Mouse (Mus musculus) hindbrain, postnatal 0 days (tissue): ENCODE results near the gene Tenm4. TPM values are rescaled to one million over a fixed set of nuclear protein-coding genes. Genes with fewer than 3 reads are reported as not detected.

ENCODE experiments used
- ATAC-seq: fragments of 200-750 bp; cut with Nextera tagmentation; 2 replicates; pipeline ENCODE4 v1.8.0; 2017; ENCODE audit warnings: mild to moderate bottlenecking, moderate TSS enrichment, moderate library complexity
- DNase-seq: peaks from one replicate; pipeline ENCODE4 v3.0.0-alpha.2; 2015; ENCODE audit warnings: low spot score
- H3K27ac ChIP-seq: fragments of 300-500 bp; sonication (generic); 2 replicates; pipeline ENCODE4 v1.5.1; 2014; ENCODE audit warnings: mild to moderate bottlenecking
- H3K27me3 ChIP-seq: fragments of 300-500 bp; sonication (generic); 2 replicates; pipeline ENCODE4 v1.6.1; 2014; ENCODE audit warnings: low read length, mixed read lengths; ENCODE audit not compliant: insufficient read depth
- H3K36me3 ChIP-seq: fragments of 300-500 bp; sonication (generic); 2 replicates; pipeline ENCODE4 v1.6.1; 2014; ENCODE audit warnings: low read length, mixed read lengths; ENCODE audit not compliant: insufficient read depth
- H3K4me1 ChIP-seq: fragments of 300-500 bp; sonication (generic); 2 replicates; pipeline ENCODE4 v1.6.1; 2014; ENCODE audit warnings: antibody characterized with exemption, low read length, mixed read lengths; ENCODE audit not compliant: insufficient read depth
- H3K4me2 ChIP-seq: fragments of 300-500 bp; sonication (generic); 2 replicates; pipeline ENCODE4 v1.6.1; 2014; ENCODE audit warnings: low read depth, mild to moderate bottlenecking, low read length, moderate library complexity, mixed read lengths
- H3K4me3 ChIP-seq: fragments of 300-500 bp; sonication (generic); 2 replicates; pipeline ENCODE4 v1.5.1; 2014; ENCODE audit warnings: low read length
- H3K9ac ChIP-seq: fragments of 300-500 bp; sonication (generic); replicated peaks from 2 replicates; pipeline ENCODE4 v1.6.1; 2014; ENCODE audit warnings: mild to moderate bottlenecking, low read length, moderate library complexity, mixed read lengths
- H3K9me3 ChIP-seq: fragments of 300-500 bp; sonication (generic); 2 replicates; pipeline ENCODE4 v1.6.1; 2016; ENCODE audit warnings: low read length, mixed read lengths
- CTCF ChIP-seq: IDR thresholded peaks from 2 replicates; pipeline ENCODE4 v1.5.1; 2016; ENCODE audit warnings: antibody characterized with exemption, control low read depth, low read depth
- WGBS: fragments of 180-500 bp; shearing (Covaris S2); extraction: QIAGEN DNeasy Blood & Tissue Kit; methylation state at CpG from one replicate; pipeline ENCODE4 v1.1.7; 2014; 5-methylcytosine and 5-hydroxymethylcytosine counted together
- polyA plus RNA-seq: library from polyadenylated mRNA; unstranded; fragments of >200 nt; fragmentation: Nextera tagmentation; extraction: Ambion mirVana; gene quantifications from 2 replicates; pipeline ENCODE4 v1.2.1, GENCODE M21; 2015
- total RNA-seq: library from RNA; depleted of rRNA; stranded (reverse); fragments of >200 nt; gene quantifications from 2 replicates; pipeline ENCODE4 v1.2.3, GENCODE M21; 2014

Gene Tenm4
- total and polyA plus RNA-seq, 2 experiments from 2014 or later = 24.1 to 49.7 TPM

DNA sequence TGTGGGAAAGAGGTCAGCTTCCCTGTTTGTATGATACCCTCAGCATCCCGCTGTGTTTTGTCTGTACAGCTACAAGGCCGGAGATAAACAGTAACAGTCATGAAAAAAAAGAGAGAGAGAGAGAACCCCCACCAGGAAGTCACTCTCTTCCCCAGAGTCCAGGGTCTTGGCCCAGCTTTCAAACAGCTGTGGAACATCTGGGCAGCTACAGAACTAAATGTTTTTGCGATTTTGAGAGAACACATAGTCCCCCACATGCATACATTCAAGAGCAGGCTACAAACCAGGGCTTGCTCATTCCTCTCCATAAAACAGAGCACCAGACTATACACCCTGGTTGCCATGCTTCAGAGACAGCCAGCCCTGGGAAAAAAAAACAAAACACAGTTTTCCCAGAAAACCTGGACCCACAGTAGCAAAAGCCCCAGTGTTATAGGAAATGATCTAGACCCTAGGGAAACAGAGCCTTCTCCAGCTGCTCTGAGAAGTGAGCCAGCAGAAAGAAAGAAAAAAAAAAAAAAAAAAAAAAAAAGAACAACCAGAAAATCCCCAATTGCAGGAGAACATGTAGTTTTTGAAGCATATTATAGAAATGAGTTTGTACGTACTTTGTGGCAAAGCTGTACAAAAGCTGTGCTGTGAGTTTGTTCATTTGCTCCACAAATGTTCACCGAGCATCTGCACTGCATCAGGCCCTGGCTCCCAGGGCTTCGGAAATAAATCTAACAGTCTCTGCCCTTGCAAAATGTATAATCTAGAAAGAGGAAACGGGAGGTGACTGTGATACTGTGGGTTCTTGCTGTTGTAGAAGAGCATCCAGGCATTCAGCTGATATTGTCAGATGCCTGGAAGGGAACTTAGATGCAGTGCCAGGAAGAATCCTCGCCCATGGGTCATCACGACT, 642.7 kb downstream of the Tenm4 start:
- no peak for DNase-seq
- H3K9me3 ChIP-seq = no peaks in the 10 kb centered on the region
- H3K9ac ChIP-seq = no peak overlapping the region
- ATAC-seq = 0 out of 2 replicates have a peak, but pooled peaks have one; percentile 15
- no peak overlapping the region for H3K27ac ChIP-seq
- no peaks in the 10 kb centered on the region for H3K27me3 ChIP-seq
- 74% methylated on average over 9 of the region's 9 CpGs for WGBS
- H3K4me1 ChIP-seq = peaks cover 3% of the 10 kb centered on the region; the same call in 1 of the 2 replicates
- TF ChIP-seq CTCF = no peak
- H3K4me3 ChIP-seq = no peak overlapping the region
- H3K4me2 ChIP-seq = no peak overlapping the region
- no peaks in the 10 kb centered on the region for H3K36me3 ChIP-seq

DNA sequence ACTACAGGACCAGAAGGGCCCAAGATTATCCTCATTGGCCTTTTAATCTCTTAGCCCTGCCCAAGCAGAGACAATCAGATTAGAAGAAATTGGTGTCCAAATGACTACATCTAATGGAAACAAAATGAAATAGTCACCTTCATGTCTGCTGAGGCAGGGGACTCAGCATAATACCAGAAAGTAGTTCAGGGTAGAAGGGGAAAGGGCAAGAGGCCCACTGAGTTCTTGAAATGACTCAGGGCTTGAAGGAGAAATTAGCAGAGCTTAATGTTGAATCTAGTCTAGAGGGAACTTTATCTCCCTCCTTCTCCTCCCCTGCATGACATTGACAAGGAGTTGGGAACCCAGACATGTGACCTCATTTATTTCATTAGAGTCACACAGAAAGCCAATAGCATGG, 643.5 kb downstream of the Tenm4 start:
- Histone ChIP-seq H3K4me3 (no peak overlapping the region), H3K4me1 (peaks cover 3% of the 10 kb centered on the region; the same call in 1 of the 2 replicates), H3K27ac (no peak overlapping the region), H3K9ac (no peak overlapping the region), H3K36me3 (no peaks in the 10 kb centered on the region), H3K9me3 (no peaks in the 10 kb centered on the region), H3K27me3 (no peaks in the 10 kb centered on the region), H3K4me2 (no peak overlapping the region)
- TF ChIP-seq CTCF = no peak
- DNase-seq (no peak), ATAC-seq (no peak)

DNA sequence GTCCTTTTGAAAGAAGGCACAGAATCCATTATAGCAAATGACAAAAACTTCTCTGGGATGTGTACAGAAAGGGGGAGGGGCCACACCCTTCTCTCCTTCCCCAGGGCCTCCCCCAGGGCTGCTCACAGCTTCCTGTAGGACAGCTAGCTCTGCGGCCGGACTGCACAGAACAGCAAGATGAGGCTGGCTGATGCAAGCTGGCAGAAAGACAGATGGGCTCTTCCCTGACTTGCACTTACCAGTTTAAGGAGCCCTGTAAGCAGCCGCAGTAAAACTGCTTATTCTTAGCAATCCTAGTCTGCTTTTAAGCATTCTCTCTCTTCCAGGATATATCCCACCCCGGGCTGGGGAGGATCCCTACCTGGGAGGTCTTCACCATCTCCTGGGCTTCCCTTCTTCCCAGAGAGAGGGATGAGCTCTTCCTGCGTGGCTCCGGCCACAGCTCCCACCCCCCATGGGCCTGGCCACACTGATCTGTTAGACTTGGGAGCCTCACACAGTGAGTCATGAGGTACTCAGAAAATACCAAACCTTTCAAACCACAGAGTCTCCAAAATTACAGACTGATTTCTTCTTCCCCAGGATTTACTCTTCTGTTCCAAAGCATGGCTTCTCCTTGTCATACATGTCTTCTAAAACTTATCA, 646.1 kb downstream of the Tenm4 start:
- Histone ChIP-seq H3K4me3 (no peak overlapping the region), H3K36me3 (no peaks in the 10 kb centered on the region), H3K27ac (no peak overlapping the region), H3K4me1 (peaks cover 3% of the 10 kb centered on the region; the same call in 1 of the 2 replicates), H3K27me3 (no peaks in the 10 kb centered on the region), H3K9me3 (no peaks in the 10 kb centered on the region), H3K9ac (no peak overlapping the region), H3K4me2 (no peak overlapping the region)
- ATAC-seq (no peak), DNase-seq (no peak)
- 41% methylated on average over 6 of the region's 6 CpGs for WGBS
- no peak for TF ChIP-seq CTCF

DNA sequence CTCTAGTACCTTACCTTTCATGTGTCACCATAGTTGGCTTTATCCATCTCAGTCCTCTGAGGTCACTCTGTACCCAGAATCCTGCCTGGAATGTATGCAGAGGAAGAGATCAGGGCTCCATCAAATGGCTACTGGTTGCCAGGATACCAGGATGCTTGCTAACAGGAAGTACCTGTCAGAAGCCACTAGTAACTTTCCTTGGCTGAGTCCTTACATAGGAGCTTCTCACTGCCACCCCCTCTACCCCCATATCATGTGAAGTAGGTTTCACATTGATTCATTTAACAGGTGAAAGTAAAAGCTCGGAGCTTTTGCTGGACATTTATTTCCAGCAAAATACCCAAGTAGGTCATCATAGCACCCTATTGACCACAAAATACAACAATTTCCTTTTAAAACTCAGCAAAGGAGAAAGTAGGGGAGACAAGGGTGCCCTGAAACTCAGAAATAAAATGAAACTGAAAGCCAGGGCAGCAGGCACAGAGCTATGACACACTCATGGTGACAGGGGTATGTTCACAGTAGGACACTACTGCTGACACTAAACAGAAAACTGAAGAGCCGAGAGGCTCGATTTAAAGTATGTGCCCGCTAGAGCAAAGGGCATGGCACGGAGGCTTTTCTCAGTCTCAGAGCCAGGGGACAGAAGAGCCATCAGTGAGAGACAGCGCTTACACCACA, 647.3 kb downstream of the Tenm4 start:
- WGBS = 85% methylated on average over 6 of the region's 6 CpGs

DNA sequence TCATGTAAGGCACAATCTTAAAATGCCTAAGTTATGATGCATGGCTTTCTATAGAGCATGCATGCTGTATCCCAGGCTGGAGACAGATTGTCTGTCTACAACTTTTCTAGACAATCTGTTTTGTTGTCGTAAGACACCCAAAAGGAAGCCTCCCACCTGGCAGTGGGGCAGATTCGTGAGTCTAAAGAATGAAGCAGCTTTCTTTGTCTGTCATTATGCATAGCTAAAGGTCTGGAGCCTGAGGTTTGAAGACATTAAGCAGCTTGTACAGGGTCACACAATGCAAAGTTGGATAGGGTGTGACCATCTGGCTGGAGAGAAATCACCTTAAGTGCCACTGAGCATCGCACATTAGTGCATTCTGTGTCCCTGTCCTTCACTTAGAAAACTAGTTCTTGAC, 648.5 kb downstream of the Tenm4 start:
- no peaks in the 10 kb centered on the region for H3K9me3 ChIP-seq
- no peaks in the 10 kb centered on the region for H3K4me1 ChIP-seq
- DNase-seq (no peak), ATAC-seq (no peak)
- H3K9ac ChIP-seq = no peak overlapping the region
- no peaks in the 10 kb centered on the region for H3K27me3 ChIP-seq
- WGBS = 63% methylated on average over 3 of the region's 3 CpGs
- H3K4me2 ChIP-seq = no peak overlapping the region
- TF ChIP-seq CTCF = no peak
- no peak overlapping the region for H3K4me3 ChIP-seq
- no peaks in the 10 kb centered on the region for H3K36me3 ChIP-seq
- H3K27ac ChIP-seq = no peak overlapping the region

More for the DNA sequence above, 647.3 kb downstream of the Tenm4 start:
- H3K27me3 ChIP-seq = no peaks in the 10 kb centered on the region
- no peak overlapping the region for H3K4me3 ChIP-seq
- no peak overlapping the region for H3K9ac ChIP-seq
- H3K9me3 ChIP-seq = no peaks in the 10 kb centered on the region
- H3K4me1 ChIP-seq = peaks cover under 1% of the 10 kb centered on the region; the same call in 1 of the 2 replicates
- ATAC-seq (no peak), DNase-seq (no peak)
- TF ChIP-seq CTCF = no peak
- H3K36me3 ChIP-seq = no peaks in the 10 kb centered on the region
- H3K4me2 ChIP-seq = no peak overlapping the region
- H3K27ac ChIP-seq = no peak overlapping the region

DNA sequence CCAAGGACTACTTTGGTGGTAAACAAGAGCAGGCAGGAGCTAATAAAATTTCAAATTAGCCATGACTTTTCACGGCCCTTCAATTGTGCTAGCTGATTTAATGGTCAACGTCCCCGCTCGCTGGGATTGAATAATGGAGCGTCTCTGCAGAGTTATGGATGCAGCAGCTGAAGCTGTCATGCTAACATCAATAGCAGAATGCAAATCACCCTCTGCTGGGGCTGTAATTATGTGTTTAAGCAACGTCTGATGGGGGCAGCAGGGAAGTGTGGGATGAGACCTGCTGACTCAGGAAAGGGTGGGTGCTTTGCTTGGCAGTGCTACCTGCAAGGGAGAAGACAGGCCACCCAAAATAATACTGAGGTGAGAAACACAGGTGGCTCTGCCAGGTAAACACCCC, 649.3 kb downstream of the Tenm4 start:
- WGBS = 37% methylated on average over 6 of the region's 6 CpGs
- H3K36me3 ChIP-seq = no peaks in the 10 kb centered on the region
- no peak for DNase-seq
- H3K27ac ChIP-seq = no peak overlapping the region
- H3K9ac ChIP-seq = no peak overlapping the region
- no peaks in the 10 kb centered on the region for H3K9me3 ChIP-seq
- H3K4me1 ChIP-seq = no peaks in the 10 kb centered on the region
- ATAC-seq = no peak
- no peak for TF ChIP-seq CTCF
- H3K4me3 ChIP-seq = no peak overlapping the region
- no peak overlapping the region for H3K4me2 ChIP-seq
- no peaks in the 10 kb centered on the region for H3K27me3 ChIP-seq
